Mouse (Mus musculus): ENCODE measurements at regions not wholly inside any gene's neighbourhood (a gene's known extent, or its start where the extent isn't known, plus 50 kb on each side); places are given as distances from the start of the nearest gene placed in this dataset.

DNA sequence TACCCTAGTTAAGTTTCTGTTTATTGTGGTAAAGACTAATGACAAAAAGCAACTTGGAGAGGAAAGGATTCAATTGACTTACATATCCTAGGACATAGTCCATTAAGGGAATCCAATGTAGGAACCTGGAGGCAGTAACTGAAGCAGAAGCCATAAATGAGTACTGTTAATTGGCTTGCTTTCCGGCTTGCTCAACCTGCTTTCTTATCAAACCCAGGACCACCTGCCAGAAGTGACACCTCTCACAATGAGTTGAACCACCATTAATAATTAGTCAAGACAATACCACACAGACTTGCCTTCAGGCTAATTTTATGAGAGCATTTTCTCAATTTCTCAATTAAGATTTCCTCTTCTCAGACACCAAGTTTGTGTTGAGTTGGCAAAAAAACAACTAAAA, 148.8 kb downstream of the Ccser2 start:
- in situ Hi-C loops (cut with MboI, MseI): no loop called here

DNA sequence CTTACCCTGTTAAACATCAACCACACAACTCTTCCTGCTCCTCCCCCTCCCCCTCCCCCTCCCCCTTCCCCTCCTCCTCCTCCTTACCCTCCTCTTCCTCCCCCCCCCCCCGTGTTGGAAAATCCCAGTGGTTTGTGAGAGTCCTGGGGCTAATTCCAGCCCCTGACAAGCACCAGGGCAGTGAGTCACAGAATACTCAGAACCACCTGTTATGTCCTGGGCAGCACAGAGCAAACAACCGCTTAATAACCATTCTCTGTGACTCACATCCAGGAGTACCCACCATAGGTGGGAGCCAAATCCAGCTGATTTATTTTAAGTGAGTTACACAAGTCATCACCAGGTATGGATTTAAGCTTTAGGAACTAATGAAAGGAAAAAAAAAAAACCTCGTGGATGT, 166.2 kb downstream of the Ccser2 start:
- in situ Hi-C loops (cut with MboI, MseI): loop anchor here in 1 of 2 experiments (10.0 kb wide), 1 partner anchor 1062 kb away; no protein-coding TSS in a partner anchor

DNA sequence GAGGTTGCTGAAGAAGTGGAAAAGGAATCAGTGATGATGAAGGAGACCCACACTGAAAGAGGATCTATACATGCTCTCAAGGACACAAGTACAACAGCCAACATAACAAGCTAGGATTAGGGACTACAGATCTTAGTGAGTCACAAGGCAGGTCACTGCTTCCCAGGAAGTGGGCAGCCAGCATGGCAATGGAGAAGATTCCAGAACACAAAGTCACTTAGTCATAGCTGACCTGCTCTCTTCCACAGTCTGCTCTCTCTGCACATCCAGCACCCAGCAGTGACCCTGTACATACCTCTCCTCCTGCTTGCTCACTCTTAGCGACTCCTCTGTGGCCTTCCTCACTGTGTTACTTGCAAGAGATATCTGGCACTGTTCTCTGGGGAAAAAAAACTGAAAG, 168.8 kb downstream of the Ccser2 start:
- in situ Hi-C loops (cut with MboI, MseI): loop anchor here (10.0 kb wide), 2 partner anchors 1065 to 1485 kb away; no protein-coding TSS in a partner anchor

DNA sequence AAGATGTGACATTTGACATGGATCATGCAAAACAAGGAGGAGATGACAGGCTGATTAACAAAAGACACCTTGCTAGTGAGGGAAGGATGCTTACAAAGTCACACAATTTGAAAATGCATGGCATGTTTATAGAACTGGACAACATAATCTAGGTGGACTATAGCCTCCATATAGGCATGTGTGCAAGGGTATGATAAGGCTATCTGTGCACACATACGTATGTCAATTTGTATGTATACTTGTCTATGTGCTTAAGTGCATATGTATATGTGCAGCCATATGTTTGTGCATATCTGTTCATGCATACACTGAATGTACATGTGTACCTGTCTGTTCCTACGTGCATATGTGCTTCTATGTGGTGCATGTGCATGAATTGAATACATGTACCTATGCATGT, 186.7 kb downstream of the Ccser2 start:
- in situ Hi-C loops (cut with MboI, MseI): no loop called here

DNA sequence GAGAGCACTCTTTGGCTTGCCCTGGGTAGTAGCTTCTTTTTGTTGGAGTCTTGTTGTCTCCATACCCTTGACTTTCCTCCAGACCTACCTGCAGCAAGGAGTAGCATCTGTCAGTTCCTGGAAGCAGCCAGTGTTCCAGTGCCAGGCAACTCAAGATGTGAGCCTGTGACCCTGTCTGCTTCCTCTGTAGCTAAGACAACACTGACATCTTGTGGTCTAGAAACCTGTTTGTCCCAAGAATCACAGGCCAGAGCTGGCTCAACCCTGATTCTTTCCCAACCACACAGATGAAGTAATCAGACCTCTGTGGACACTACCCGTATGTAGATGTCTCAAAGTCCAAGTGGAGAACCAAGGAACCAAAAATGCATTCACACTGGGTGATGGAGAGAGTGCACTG, 189.6 kb downstream of the Ccser2 start:
- in situ Hi-C loops (cut with MboI, MseI): no loop called here

DNA sequence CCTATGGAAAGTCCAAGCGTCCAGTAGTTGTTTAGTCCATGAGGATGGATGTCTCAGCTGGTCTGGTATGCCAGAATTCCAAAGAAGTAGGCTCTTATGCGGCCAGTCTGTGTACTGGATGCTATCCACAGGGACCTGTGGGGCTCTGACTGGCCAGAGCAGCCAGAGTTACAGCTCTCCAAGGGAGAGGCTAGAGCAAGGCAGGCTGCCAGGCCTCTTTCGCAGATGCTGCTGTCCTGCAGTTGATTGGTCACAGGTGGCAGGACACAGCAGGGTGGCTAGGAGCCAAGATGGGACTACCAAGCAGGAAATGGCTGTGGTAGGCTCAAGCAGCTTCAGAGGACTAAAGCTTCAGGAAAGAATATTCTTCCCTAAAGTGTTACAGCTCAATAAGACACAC, 194.2 kb downstream of the Ccser2 start:
- in situ Hi-C loops (cut with MboI, MseI): no loop called here

DNA sequence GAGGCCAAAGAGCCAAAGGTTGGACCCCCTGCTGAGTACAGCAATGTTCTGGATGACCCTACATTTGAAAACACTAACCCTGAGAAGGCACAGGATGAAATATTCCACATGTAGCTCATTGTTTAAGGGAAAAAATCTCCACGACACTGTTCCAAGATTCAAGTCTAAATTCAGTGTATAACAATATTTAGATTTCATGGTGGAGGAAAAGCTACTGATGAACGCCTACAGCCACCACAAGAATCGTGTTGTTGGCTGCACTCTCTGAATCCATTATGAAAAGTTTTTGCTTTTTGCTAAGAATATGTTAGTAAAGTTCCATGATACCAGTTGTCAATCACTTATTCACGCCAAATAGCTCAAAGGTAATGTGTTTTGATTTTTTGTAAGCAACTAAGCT, 204.2 kb downstream of the Ccser2 start:
- in situ Hi-C loops (cut with MboI, MseI): no loop called here

DNA sequence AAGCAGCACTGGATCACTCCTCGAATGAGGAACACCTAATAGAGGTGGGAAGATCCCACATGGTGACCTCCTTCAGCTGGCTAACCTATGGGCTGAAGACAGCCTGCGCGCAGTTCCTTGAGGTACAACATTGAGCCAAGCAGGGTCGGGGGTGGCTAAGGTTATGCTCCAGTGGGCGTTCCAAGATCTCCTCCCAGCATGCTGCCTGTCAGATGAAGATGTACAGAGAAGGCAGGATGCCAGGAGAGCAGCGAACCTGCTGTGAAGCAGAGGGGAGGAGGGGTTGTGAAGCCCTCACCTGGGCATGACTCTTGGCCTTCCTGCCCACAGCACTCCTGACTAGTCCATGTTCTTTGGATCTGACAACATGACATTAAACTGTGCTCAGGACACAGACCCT, 212.5 kb downstream of the Ccser2 start:
- in situ Hi-C loops (cut with MboI, MseI): no loop called here

DNA sequence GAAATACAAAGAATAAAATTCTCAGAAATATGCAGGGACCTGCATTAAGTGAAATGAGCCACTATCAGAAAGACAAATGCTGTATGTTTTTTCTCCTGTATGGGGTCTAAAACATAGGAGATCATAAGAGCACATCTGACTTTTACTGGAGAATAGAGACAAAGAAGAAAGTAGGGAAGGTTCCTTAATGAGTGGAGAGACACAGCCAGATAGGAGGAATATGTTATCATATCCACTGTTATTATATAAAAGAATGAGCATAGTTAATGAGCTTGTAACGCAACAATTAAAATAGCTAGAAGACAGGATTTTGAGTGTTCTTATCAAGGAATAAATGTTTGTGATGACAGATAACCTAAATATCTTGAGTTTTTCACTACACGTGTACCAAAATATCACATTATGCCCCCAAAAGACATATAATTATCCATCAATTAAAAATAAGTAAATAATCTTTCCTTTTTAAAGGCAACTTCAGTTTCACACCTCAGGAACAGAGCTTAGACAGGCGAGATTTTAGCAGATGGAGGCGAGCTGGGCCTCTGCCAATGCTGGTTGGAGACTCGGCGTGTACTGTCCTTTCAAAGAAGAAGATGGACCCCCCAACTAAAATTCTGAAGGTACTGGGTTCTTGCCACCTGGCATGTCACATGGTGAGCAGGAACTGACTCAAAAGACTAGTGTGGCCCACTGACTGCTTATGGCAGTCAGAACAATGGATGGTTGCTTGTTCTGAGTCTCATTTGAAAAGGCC, 220.3 kb downstream of the Ccser2 start:
- in situ Hi-C loops (cut with MboI, MseI): no loop called here

DNA sequence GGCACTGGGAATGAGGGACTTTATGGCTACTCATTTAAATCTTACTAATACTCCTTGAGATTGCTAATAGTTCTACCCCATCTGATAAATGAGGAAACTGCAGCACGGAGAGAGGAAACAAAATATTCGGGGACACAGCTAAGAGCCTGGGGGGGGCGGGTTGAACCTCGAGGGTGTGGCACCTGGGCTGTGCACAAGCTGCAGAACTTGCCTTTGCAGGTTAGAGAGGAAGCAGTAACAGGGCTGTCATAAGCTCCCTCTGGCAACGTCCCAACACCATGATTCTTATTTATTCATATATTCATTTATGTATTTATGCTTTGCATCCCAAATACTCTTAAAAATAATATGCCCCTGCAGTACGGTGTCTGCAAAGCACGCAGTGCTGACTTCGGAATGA, 237.5 kb downstream of the Ccser2 start:
- in situ Hi-C loops (cut with MboI, MseI): no loop called here

DNA sequence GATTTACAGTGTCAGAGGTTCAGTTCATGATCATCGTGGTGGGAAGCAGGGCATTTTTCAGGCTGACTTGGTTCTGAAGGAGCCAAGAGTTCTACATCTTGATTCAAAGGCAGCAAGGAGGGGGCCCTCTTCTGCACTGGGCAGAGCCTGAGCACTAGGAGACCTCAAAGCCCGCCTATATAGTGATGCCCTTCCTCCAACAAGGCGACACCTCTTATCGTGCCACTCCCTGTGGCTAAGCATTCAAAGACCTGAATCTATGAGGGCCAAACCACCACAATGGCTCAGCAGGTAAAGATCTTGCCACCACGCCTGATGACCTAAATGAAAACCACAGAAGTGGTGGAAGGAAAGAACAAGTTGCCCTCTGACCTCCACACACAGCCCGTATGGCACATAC, 242.5 kb downstream of the Ccser2 start:
- in situ Hi-C loops (cut with MboI, MseI): loop anchor here in 1 of 2 experiments (5.0 kb wide), 1 partner anchor 1474 kb away; no protein-coding TSS in a partner anchor

DNA sequence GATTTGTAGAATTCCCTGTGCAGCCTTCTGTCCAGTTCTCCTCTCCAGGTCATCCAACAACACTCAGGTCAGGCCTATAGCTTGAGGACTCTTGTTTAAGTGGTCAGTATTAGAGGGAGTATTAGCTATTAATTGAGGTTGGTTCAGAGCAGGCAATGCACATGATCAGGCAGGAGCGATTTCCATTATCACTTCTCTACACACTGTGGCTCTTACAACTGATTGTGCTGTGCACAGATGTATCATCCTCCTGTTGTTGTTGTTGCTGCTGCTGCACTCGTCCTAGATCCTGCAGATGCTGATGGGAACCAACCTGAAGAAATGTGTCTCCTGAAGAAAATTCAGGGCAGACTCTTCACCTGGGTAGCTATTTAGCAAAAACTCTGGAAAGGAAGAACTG, 252.9 kb downstream of the Ccser2 start:
- in situ Hi-C loops (cut with MboI, MseI): no loop called here

DNA sequence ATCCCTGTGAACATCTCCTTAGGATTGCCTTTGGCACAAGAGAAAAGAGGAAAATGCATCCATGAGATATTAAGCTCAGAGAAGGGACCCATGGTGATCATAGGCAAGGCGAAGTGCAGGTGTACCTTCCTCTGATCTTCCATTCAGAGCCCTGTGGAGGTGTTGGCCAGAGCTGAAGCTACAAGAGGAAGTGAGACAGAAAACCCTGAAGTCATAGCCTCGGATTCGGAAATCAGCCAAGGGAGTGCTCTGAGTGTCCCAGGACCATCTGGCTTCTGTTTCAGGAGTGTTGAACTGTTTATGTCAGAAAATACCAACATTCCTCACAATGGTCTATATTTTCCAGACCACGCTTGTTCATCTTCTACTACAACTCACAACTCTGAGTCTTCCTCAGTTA, 271.6 kb downstream of the Ccser2 start:
- in situ Hi-C loops (cut with MboI, MseI): loop anchor here in 1 of 2 experiments (10.0 kb wide), 2 partner anchors 1172 to 1188 kb away; no protein-coding TSS in a partner anchor

DNA sequence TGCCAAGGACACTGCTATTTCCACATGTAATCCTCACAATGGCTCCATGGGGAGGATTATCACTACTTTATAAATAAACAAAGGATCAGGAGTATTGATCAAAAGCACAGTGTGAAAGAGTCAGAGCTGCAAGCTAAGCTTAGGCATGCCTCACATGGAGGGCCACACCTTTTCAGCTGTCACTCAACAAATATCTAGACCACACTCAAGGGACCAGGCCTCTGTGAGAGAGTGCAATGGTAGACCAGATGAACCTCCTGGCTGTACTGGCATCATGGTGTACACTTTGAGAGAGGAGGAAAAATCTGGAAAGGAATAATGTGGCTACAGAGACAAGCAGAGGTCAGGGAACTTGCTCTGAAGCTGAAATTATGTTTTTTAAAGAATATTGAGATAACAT, 276.6 kb downstream of the Ccser2 start:
- in situ Hi-C loops (cut with MboI, MseI): loop anchor here in 1 of 2 experiments (10.0 kb wide), 2 partner anchors 1167 to 1193 kb away; no protein-coding TSS in a partner anchor

DNA sequence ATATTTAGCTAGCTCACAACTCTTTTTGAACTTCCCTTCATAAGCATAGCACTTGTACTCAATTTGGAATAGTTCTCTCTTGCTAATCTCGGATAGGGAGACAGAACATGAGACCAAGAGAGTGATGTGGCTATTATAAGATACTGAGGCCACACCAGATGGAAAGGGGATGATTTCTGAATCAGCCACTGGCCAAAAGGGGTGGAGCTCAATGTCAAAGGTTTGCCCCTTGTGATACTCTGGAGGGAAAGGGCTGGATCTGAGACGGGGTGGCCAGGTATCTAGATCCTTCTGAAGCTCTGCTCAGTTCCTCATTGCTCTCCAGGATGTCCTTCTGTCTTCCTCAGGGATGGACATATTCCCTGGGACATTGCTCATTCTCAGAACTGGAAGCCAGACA, 277.6 kb downstream of the Ccser2 start:
- in situ Hi-C loops (cut with MboI, MseI): loop anchor here in 1 of 2 experiments (10.0 kb wide), 2 partner anchors 1166 to 1194 kb away; no protein-coding TSS in a partner anchor

DNA sequence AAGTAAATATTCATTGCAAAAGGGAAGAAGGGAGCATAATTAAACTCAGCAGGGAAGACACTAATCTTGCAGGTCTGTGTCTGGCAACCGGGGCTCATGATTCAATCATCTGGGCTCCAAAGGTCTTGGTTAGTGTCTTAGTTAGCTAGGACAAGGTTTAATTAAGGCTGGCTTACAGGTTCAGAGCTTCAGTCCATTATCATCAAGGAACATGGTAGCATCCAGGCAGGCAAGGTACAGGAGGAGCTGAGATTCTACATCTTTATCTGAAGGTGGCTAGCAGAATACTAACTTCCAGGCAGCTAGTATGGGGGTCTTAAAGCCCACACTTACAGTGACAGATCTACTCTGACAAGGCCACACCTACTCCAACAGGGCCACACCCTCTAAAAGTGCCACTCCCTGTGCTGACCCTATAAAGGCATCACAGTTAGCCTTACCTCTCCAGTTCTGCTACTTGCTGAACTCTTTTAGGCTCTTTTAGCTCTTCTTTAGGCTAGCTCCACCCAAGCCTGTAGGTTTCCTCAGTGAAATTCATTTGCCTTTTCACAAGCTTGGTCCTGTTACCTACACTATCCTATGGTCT, 309.8 kb downstream of the Ccser2 start:
- in situ Hi-C loops (cut with MboI, MseI): no loop called here

DNA sequence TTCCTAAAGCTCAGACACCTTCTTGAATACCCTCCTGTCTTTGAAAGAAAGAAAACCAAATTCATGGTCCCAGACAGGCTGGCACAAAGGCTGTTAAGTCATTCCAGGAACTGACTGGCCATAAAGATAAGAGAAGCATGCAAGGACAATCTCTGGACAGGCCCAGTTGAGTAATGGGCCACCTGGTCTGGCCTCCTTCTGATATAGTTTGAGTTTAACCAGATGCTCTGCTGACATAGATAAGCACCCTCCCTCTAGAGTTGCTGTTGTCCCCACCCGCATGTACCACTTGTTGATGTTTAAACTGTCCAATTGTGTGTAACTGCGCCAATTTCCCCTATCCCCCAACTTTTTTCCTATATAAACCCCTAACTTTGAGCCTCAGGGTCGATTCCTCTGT, 310.4 kb downstream of the Ccser2 start:
- in situ Hi-C loops (cut with MboI, MseI): no loop called here

DNA sequence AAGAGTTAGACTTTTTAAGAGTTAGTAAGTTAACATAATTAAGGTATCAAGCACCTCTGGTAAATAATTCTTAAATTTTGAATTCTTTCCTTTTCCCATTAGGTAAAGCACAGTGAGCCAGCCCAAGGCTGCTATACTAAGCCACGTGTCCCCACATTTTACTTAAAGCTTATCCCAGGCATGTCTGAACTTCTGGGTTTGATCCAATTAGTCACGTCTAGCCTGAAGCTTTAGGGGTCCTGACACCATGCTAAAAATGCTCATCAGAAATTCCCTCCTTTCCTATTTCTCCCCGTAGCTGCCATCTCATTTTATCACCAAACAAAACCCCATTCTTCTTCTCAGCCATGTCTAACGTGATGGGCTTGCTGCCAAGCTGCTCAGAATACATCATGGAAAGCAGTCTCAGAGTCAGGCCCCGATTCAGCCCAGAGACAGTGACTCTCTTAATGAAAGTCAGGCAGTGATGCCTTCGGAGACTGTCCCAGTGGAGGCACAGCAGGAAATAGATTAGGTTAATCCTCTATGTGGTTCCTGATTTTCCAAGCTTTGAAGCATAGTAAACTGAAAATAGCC, 315.5 kb downstream of the Ccser2 start:
- in situ Hi-C loops (cut with MboI, MseI): no loop called here

DNA sequence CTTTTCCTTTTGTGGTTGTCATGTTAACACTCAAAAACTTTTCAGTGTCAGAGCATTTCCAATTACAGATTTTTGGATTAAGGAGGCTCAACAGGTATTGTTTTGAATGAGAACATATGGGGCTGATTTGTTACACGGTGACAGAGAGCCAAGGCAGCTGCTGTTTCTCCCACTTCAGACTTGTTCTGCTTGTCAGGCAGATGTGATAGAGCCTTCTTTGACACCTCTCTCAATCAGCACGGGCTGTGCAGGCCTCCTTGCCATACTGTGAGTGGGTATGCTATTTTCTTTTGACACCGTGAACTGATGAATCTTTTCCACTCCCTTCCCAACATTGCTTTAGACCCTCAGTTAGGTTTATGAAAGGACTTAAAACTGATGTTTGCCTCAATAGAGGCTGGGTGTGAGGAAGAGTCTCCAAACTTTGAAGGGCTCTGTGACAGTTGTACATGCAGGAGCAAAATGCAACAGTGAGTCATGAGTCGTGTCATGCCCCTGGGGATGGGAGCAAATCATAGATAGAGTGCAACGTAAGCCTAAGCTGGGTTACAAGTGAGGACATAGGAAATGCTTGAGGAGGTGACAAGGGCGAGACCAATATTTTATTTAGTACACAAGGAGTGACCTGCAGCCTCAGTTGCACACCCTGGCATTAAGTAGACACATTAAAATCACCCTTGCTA, 317.4 kb downstream of the Ccser2 start:
- in situ Hi-C loops (cut with MboI, MseI): no loop called here

DNA sequence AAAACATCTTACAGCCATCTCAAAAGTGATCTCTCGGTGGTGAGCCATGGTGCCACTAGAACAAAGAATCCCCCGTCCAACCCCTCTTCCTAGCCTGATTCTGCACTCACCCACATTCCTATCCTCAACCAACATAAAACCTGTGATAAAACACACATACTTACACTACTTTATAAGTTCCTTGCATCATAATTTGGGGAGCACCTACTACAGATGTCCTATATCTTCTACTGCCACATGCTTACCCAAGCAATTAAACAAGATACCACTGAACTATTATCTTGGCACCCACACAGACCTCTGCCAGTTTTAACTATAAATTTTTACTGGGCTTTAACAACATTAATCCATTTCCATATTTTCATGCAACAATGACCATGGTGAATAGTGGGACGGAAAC, 321.9 kb downstream of the Ccser2 start:
- in situ Hi-C loops (cut with MboI, MseI): no loop called here

DNA sequence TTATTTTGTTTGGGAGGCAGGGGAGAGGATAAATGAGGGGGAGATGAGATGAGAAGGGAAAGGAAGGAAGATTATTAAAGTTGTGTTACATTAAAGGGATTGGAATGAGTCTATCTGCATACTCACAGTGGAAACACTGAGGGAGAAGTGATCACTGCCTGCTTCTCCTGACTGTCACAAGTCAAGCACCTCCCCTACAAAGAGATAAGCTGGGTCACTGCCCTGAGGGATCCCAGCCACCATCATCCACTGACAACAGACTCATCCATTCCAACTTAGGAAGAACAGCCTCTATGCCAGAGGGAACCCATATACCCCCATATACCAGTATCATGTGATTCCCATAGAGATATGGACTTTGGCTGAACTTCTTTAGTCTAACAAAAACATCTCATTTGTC, 322.3 kb downstream of the Ccser2 start:
- in situ Hi-C loops (cut with MboI, MseI): no loop called here

DNA sequence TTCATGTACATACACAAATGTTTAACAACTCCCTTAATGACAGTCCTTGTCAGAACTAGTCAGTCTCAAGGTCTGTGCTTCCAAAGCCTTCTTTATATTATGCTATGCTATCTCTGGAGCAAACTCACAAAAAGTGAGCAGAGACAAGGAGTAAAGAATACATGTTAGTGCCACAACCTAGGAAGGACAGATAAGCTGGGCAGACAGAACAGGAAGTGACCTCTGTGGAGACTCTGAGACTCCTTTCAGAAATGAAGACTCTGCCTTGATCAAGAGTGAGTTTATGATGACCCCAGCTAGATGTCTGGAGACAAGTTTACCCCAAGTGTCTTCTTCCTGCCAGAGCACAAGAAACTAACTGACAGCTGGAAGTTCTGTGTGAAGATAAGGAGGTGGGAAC, 343.8 kb downstream of the Ccser2 start:
- in situ Hi-C loops (cut with MboI, MseI): no loop called here

Measured in T-helper 17 cell (primary cell).